20 mouse cellular contexts compared by ENCODE assay signal in genomic region chr7:128998759-128999158, GRCm38 (mm10).
"Had no signal": no experiment of that assay in that cellular context is flagged by ENCODE, and none has a peak within 500 bp of the region (broad histone marks: within the 10 kb centered on the region; RNA-seq: fewer than 3 reads in every experiment).

No protein-coding gene starts in this region.

- H3K4me1 ChIP-seq: liver, embryonic 12.5 days; midbrain, embryonic 10.5 days; midbrain, embryonic 12.5 days; neural tube, embryonic 13.5 days; neural tube, embryonic 15.5 days had no signal

- H3K4me3 ChIP-seq: liver, embryonic 12.5 days; midbrain, embryonic 10.5 days; midbrain, embryonic 12.5 days; myocyte; neural tube, embryonic 13.5 days; neural tube, embryonic 15.5 days had no signal

- H3K36me3 ChIP-seq: liver, embryonic 12.5 days; midbrain, embryonic 10.5 days; midbrain, embryonic 12.5 days; neural tube, embryonic 13.5 days; neural tube, embryonic 15.5 days had no signal

- H3K9me3 ChIP-seq: midbrain, embryonic 10.5 days; midbrain, embryonic 12.5 days; neural tube, embryonic 13.5 days; neural tube, embryonic 15.5 days had no signal

- H3K27me3 ChIP-seq: liver, embryonic 12.5 days; midbrain, embryonic 12.5 days; neural tube, embryonic 13.5 days; neural tube, embryonic 15.5 days had no signal

- H3K27ac ChIP-seq: liver, embryonic 12.5 days; liver, embryonic 14.5 days; midbrain, embryonic 10.5 days; midbrain, embryonic 12.5 days; neural tube, embryonic 13.5 days; neural tube, embryonic 15.5 days had no signal

- H3K4me2 ChIP-seq: liver, embryonic 12.5 days; lung, embryonic 14.5 days; midbrain, embryonic 12.5 days; neural tube, embryonic 13.5 days; neural tube, embryonic 15.5 days had no signal

- DNase-seq: lung, adult 18-20 months; lung, embryonic 14.5 days; lung, postnatal 10 days; lung, postnatal 4 days; midbrain, embryonic 14.5 days; retina, postnatal 1 day; right cerebral cortex, postnatal 25 days; right cerebral cortex, postnatal 4 days; spleen, adult 18-20 months; thymus, adult 18-20 months; thymus, postnatal 14 days; thymus, postnatal 36 days had no signal

- ATAC-seq: liver, embryonic 12.5 days; midbrain, embryonic 16.5 days had no signal

- H3K9ac ChIP-seq: liver, embryonic 12.5 days; liver, embryonic 14.5 days; lung, embryonic 14.5 days; midbrain, embryonic 12.5 days; neural tube, embryonic 13.5 days; neural tube, embryonic 15.5 days had no signal
